ENCODE assay signal across 17 mouse cellular contexts in genomic region chr6:145120086-145120485, GRCm38 (mm10). TPM values are rescaled to one million over a fixed set of nuclear protein-coding genes. Genes with fewer than 3 reads are reported as not detected.
"Had no signal": no experiment of that assay in that cellular context is flagged by ENCODE, and none has a peak within 500 bp of the region (broad histone marks: within the 10 kb centered on the region; RNA-seq: fewer than 3 reads in every experiment).

No protein-coding gene starts in this region.

- H3K36me3 ChIP-seq: limb, embryonic 10.5 days; limb, embryonic 13.5 days; liver, embryonic 15.5 days; midbrain, embryonic 12.5 days; midbrain, embryonic 15.5 days; neural tube, embryonic 12.5 days; neural tube, embryonic 15.5 days had no signal

- H3K9ac ChIP-seq: limb, embryonic 13.5 days; liver, embryonic 15.5 days; lung, embryonic 14.5 days; midbrain, embryonic 12.5 days; midbrain, embryonic 15.5 days; neural tube, embryonic 12.5 days; neural tube, embryonic 15.5 days had no signal

- H3K4me3 ChIP-seq: limb, embryonic 10.5 days; limb, embryonic 13.5 days; midbrain, embryonic 12.5 days; midbrain, embryonic 15.5 days; neural tube, embryonic 12.5 days; neural tube, embryonic 15.5 days had no signal

- ATAC-seq: midbrain, embryonic 15.5 days had no signal

- H3K9me3 ChIP-seq: limb, embryonic 10.5 days; limb, embryonic 13.5 days; liver, embryonic 15.5 days; midbrain, embryonic 12.5 days; midbrain, embryonic 15.5 days; neural tube, embryonic 12.5 days; neural tube, embryonic 15.5 days had no signal

- DNase-seq: kidney, adult 9 months; kidney, postnatal 4 days; lung, embryonic 14.5 days; right cerebral cortex, adult 18-20 months; right cerebral cortex, postnatal 14 days; right cerebral cortex, postnatal 4 days; thymus, postnatal 36 days had no signal

- H3K27me3 ChIP-seq: limb, embryonic 13.5 days; liver, embryonic 15.5 days; midbrain, embryonic 15.5 days; neural tube, embryonic 15.5 days had no signal

- H3K27ac ChIP-seq: limb, embryonic 10.5 days; limb, embryonic 13.5 days; midbrain, embryonic 12.5 days; midbrain, embryonic 15.5 days; neural tube, embryonic 12.5 days; neural tube, embryonic 15.5 days; stomach, postnatal 0 days had no signal

- H3K4me2 ChIP-seq: limb, embryonic 13.5 days; lung, embryonic 14.5 days; midbrain, embryonic 12.5 days; midbrain, embryonic 15.5 days; neural tube, embryonic 12.5 days; neural tube, embryonic 15.5 days had no signal

RNA-seq across cellular contexts. Expression of gene Bcat1, which starts 44.1 kb away (rescaled TPM):
- polyA plus RNA-seq: liver, adult 2 months; macrophage had no signal
